Mouse (Mus musculus) neural tube, embryonic 11.5 days (tissue): ENCODE measurements at regions not wholly inside any gene's neighbourhood (a gene's known extent, or its start where the extent isn't known, plus 50 kb on each side); places are given as distances from the start of the nearest gene placed in this dataset.

Experiments used
- ATAC-seq: fragments of 200-750 bp; cut with Nextera tagmentation; 2 replicates; pipeline ENCODE4 v1.8.0; 2017; ENCODE audit warnings: moderate number of reproducible peaks, mild to moderate bottlenecking, moderate TSS enrichment, moderate library complexity; ENCODE audit not compliant: insufficient read depth, low FRiP score, low TSS enrichment
- DNase-seq: peaks from one replicate; pipeline ENCODE4 v3.0.0-alpha.2; 2015; ENCODE audit warnings: low spot score
- H3K27ac ChIP-seq: fragments of 300-500 bp; sonication (generic); 2 replicates; pipeline ENCODE4 v1.5.1; 2014; ENCODE audit warnings: low read depth, mild to moderate bottlenecking, low read length
- H3K27me3 ChIP-seq: fragments of 300-500 bp; sonication (generic); 2 replicates; pipeline ENCODE4 v1.6.1; 2014; ENCODE audit warnings: mild to moderate bottlenecking, low read length, mixed read lengths; ENCODE audit not compliant: control insufficient read depth, insufficient read depth
- H3K36me3 ChIP-seq: fragments of 300-500 bp; sonication (generic); 2 replicates; pipeline ENCODE4 v1.6.1; 2014; ENCODE audit warnings: mild to moderate bottlenecking, low read length, moderate library complexity, mixed read lengths; ENCODE audit not compliant: control insufficient read depth, insufficient read depth
- H3K4me1 ChIP-seq: fragments of 300-500 bp; sonication (generic); 2 replicates; pipeline ENCODE4 v1.6.1; 2014; ENCODE audit warnings: low read length, mixed read lengths; ENCODE audit not compliant: control insufficient read depth, insufficient read depth
- H3K4me2 ChIP-seq: fragments of 300-500 bp; sonication (generic); 2 replicates; pipeline ENCODE4 v1.6.1; 2014; ENCODE audit warnings: low read depth, mild to moderate bottlenecking, moderate library complexity
- H3K4me3 ChIP-seq: fragments of 300-500 bp; sonication (generic); 2 replicates; pipeline ENCODE4 v1.5.1; 2014; ENCODE audit warnings: low read depth, low read length
- H3K9ac ChIP-seq: fragments of 300-500 bp; sonication (generic); 2 replicates; pipeline ENCODE4 v1.6.1; 2014; ENCODE audit warnings: mild to moderate bottlenecking, low read length
- H3K9me3 ChIP-seq: fragments of 300-500 bp; sonication (generic); 2 replicates; pipeline ENCODE4 v1.6.1; 2016; ENCODE audit warnings: low read length; ENCODE audit not compliant: control insufficient read depth
- WGBS: fragments of 180-500 bp; shearing (Covaris S2); extraction: QIAGEN DNeasy Blood & Tissue Kit; methylation state at CpG from one replicate; pipeline ENCODE4 v1.1.7; 2014; 5-methylcytosine and 5-hydroxymethylcytosine counted together

DNA sequence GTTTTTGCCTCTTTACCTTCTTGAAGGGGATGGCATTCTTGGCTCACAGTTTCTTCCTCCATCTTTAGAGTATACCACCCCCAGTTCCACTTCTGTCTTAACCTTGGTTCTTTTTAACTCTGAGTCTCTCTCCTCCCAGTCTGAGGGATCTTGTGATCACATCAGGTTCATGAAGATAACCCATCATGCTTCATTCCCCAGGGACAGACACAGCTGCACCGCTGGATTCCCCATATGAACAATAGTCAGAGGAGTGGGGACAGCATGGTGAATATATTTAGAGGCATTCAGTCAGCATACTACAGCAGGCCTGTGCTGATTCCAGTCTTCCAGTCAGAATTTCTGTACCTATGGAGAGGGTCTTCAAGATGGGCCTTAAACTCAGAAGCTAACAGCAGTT lies 103.1 kb downstream of the Cavin4 start:
- 85% methylated on average over 1 of the region's 1 CpGs for WGBS
- ATAC-seq, result no peak
- no peak overlapping the region for H3K27ac ChIP-seq
- no peaks in the 10 kb centered on the region for H3K36me3 ChIP-seq
- H3K4me2 ChIP-seq, result no peak overlapping the region
- H3K4me1 ChIP-seq, result no peaks in the 10 kb centered on the region
- no peak overlapping the region for H3K4me3 ChIP-seq
- H3K9ac ChIP-seq, result no peak overlapping the region
- no peaks in the 10 kb centered on the region for H3K9me3 ChIP-seq
- H3K27me3 ChIP-seq, result no peaks in the 10 kb centered on the region
- DNase-seq, result no peak

DNA sequence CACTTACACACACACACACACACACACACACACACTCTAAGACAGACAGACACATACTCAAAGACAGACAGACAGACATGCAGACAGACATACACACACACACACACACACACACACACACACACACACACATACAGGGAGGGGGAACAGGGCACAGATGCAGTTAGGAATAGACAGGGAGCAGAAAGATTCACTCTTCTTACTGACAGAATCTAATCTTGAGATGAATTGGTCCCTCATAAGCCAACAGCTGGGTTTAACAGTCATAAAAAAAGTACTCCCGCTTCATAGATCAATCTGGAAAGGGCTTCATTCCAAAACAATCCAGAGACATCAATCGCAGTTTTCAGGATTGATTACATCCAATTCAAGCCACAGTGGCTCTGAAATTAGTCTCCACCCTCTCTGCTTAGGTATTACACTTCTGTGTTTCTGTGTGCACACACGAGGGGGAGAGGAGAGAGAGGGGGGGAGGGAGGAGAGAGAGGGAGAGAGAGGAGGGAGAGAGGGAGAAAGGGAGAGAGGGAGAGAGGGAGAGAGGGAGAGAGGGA lies 107.2 kb downstream of the Cavin4 start:
- H3K4me1 ChIP-seq, result no peaks in the 10 kb centered on the region
- H3K4me3 ChIP-seq, result no peak overlapping the region
- ATAC-seq (no peak), DNase-seq (no peak)
- H3K36me3 ChIP-seq, result no peaks in the 10 kb centered on the region
- no peak overlapping the region for H3K4me2 ChIP-seq
- no peak overlapping the region for H3K9ac ChIP-seq
- no peaks in the 10 kb centered on the region for H3K9me3 ChIP-seq
- 46% methylated on average over 3 of the region's 3 CpGs for WGBS
- H3K27ac ChIP-seq, result no peak overlapping the region
- H3K27me3 ChIP-seq, result no peaks in the 10 kb centered on the region

DNA sequence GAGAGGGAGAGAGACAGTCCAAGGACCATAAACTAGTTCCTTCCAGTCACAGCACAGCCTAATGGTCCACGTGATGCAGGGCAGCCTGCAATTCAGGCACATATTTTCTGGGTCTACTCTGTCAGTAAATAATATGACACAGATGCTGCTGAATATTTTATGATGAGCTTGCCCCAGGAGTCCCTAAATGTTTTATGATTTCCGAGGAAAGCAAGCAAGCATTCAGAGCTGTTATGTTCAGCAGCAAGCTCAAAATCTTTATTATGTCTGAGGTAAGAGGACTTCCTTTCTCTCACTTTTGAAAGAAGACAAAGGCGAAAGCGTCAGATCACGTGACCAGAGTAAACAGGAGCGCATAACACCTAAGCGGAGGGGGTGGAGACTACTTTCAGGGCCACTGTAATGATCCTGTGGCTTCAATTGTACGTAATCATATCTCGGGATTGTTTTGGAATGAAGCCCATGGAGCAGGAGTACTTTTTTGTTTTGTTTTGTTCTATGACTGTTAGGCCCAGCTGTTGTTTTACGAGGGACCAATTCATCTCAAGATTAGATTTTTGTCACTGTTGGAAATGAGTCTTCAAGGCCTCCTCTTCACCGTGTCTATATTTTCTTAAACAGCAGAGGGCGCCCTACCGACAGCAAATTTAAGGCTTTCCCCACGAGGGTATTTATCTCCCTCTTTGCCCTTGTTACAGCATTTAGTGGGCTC lies 107.8 kb downstream of the Cavin4 start:
- H3K9ac ChIP-seq, result no peak overlapping the region
- H3K27me3 ChIP-seq, result no peaks in the 10 kb centered on the region
- no peaks in the 10 kb centered on the region for H3K36me3 ChIP-seq
- H3K4me2 ChIP-seq, result no peak overlapping the region; the same call in 1 of the 2 replicates
- H3K4me1 ChIP-seq, result no peaks in the 10 kb centered on the region
- no peaks in the 10 kb centered on the region for H3K9me3 ChIP-seq
- DNase-seq (peak; percentile 50), ATAC-seq (peak; percentile 68; the same call in 1 of the 2 replicates)
- no peak overlapping the region for H3K4me3 ChIP-seq
- no peak overlapping the region for H3K27ac ChIP-seq
- WGBS, result 37% methylated on average over 14 of the region's 14 CpGs

DNA sequence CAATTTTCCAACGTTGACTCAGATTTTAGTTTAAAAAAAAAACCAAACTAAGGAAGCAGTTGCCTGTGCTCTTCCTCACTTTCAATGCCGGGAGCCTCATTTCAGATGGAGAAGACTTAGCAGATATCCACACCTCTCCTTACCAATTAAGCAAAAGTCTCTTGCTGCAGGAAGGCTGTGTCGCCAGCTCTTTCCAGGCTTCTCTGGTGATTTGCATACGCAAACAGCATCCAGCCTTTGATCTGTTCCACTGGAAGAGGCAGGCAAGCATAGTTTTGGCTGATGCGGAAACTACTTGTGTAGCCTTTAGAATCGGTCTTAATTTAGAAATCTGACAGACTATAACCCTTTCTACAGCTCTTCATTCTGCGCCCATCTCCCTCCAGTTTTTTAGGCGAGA lies 108.5 kb downstream of the Cavin4 start:
- Histone ChIP-seq H3K9ac (no peak overlapping the region), H3K36me3 (no peaks in the 10 kb centered on the region), H3K4me2 (no peak overlapping the region), H3K4me3 (no peak overlapping the region), H3K27me3 (no peaks in the 10 kb centered on the region), H3K27ac (0 out of 2 replicates have a peak overlapping the region, but pooled peaks have one; percentile 24), H3K9me3 (no peaks in the 10 kb centered on the region), H3K4me1 (no peaks in the 10 kb centered on the region)
- ATAC-seq (no peak), DNase-seq (no peak)
- WGBS, result 68% methylated on average over 8 of the region's 8 CpGs

DNA sequence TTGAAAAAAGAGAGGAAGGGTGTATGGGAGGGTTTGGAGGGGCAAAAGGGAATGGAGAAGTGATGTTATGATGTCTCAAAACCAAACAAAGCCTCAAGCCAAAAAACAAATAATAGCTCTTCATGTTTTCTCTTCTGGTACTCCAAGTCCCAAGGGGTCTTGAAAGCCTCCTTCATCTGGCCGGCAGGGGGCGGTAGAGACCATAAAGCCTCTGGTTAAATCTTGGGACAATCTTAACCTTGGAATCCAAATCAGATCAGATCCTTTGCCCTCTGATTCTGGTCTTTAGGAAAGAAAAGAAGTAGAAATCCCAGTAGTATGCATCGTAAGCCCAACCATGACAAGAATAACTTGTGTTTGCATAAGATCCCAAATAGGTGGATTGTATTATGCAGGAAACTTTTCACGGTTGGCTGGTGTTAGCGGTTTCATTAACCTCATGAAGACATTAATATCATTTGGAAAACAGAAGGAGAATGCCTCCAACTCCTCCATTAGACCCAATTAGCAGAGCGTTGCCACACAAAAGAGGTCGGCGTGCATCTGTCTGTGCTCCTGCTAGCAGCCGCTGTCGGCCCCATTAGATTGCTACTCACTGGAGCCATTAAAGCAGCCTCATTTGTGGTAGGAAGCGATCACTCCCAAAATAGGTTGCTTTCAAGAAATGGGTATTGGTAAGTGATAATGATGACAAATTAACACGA lies 116.0 kb downstream of the Cavin4 start:
- Histone ChIP-seq H3K4me3 (no peak overlapping the region), H3K36me3 (no peaks in the 10 kb centered on the region), H3K9ac (no peak overlapping the region), H3K27ac (no peak overlapping the region), H3K4me1 (no peaks in the 10 kb centered on the region), H3K27me3 (no peaks in the 10 kb centered on the region), H3K4me2 (no peak overlapping the region), H3K9me3 (no peaks in the 10 kb centered on the region)
- DNase-seq, result peak; percentile 84
- peak; percentile 65; the same call in 1 of the 2 replicates for ATAC-seq
- WGBS, result 55% methylated on average over 12 of the region's 12 CpGs

DNA sequence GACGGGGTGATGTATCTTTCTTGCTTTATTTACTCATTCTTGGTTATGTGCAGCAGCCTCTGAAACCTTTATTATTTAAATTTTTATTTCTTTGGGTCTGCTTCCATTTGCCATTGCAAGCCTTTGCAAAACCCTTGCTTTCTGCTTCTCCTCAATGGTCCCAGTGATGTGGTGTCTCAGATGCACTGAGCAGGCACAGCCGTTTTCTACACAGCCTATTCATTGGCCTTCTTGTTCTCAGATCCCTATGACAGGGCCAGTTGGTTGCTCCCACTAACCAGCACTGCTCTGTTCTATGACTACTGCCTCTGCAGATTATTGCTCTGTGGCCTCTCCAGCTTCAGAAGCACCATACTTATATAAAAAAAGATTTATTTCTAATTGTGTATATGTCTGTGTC lies 116.6 kb downstream of the Cavin4 start:
- no peaks in the 10 kb centered on the region for H3K36me3 ChIP-seq
- no peak for DNase-seq
- 0 out of 2 replicates have a peak, but pooled peaks have one; percentile 16 for ATAC-seq
- WGBS, result 81% methylated on average over 2 of the region's 2 CpGs
- H3K9me3 ChIP-seq, result no peaks in the 10 kb centered on the region
- H3K27ac ChIP-seq, result no peak overlapping the region
- no peak overlapping the region for H3K4me2 ChIP-seq
- no peaks in the 10 kb centered on the region for H3K4me1 ChIP-seq
- H3K9ac ChIP-seq, result no peak overlapping the region
- no peaks in the 10 kb centered on the region for H3K27me3 ChIP-seq
- no peak overlapping the region for H3K4me3 ChIP-seq

DNA sequence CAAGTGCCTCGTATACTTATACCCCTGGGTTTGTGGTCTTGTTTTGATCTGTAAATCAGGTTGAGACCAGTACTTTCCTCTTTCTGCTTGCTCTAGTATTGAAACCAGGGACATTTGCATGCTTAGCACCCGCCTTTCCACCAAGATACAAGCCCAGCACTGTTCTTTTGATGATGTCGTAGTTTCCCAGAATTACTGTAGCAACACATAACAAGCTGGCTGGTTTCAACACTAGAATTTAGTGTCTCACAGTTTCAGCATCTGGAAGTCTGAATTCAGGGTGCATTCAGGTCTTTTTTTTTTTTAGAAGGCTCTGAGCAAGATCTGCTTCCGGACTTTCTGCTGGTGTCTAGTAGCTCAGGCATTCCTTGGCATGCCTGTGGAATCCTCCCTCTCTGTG lies 117.8 kb downstream of the Cavin4 start:
- WGBS, result 83% methylated on average over 4 of the region's 4 CpGs

DNA sequence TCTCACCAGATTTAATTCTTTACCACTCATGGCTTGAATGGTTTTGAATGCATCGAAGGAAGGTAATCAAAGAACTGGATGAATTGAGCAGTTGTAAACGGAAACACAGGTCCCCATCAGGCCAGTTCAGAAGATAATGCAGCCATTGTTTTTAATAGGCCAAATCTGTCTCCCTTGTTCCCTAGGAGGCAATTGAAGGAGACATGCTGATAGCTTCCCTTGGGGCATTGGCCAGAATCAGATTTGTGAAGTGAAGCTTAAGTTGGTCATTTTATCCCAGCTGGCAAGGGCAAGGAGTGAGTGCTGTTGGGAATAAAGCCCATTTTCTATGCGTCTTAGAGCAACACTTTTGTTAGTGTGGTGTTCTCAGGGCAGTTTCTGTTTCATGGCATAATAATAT lies 119.4 kb downstream of the Cavin4 start:
- ATAC-seq, result no peak
- Histone ChIP-seq H3K9ac (no peak overlapping the region), H3K27ac (no peak overlapping the region), H3K4me3 (no peak overlapping the region), H3K4me1 (no peaks in the 10 kb centered on the region), H3K27me3 (no peaks in the 10 kb centered on the region), H3K4me2 (no peak overlapping the region), H3K36me3 (no peaks in the 10 kb centered on the region), H3K9me3 (no peaks in the 10 kb centered on the region)
- DNase-seq, result no peak
- WGBS, result 47% methylated on average over 3 of the region's 3 CpGs

More for the DNA sequence above, 117.8 kb downstream of the Cavin4 start:
- DNase-seq (no peak), ATAC-seq (no peak)
- no peaks in the 10 kb centered on the region for H3K9me3 ChIP-seq
- H3K27ac ChIP-seq, result no peak overlapping the region
- no peaks in the 10 kb centered on the region for H3K36me3 ChIP-seq
- H3K4me2 ChIP-seq, result no peak overlapping the region
- H3K4me1 ChIP-seq, result no peaks in the 10 kb centered on the region
- no peak overlapping the region for H3K9ac ChIP-seq
- no peaks in the 10 kb centered on the region for H3K27me3 ChIP-seq
- H3K4me3 ChIP-seq, result no peak overlapping the region

DNA sequence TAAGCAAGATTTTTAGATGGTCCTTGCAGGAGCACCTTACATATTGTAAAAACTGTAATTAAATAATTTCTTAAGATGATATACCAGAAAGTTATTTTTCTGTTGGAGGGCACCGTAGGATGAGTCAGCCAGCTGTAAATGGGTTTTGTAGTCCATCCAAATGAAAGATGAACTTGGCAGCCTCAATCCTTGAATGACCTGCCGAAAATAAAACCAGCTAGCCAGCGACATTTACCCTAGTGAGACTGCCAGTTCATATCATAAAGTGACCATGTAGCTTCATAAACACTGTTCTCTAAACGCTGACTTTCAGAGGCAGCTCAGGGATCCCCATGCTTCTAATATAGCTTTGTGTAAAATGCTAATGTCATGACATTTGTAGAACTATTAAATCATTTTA lies 127.8 kb downstream of the Cavin4 start:
- H3K9ac ChIP-seq, result no peak overlapping the region
- H3K4me1 ChIP-seq, result no peaks in the 10 kb centered on the region
- H3K4me3 ChIP-seq, result no peak overlapping the region
- 87% methylated on average over 4 of the region's 4 CpGs for WGBS
- H3K36me3 ChIP-seq, result no peaks in the 10 kb centered on the region
- H3K4me2 ChIP-seq, result no peak overlapping the region
- H3K9me3 ChIP-seq, result no peaks in the 10 kb centered on the region
- H3K27me3 ChIP-seq, result no peaks in the 10 kb centered on the region
- H3K27ac ChIP-seq, result no peak overlapping the region
- DNase-seq (no peak), ATAC-seq (no peak)
